Mouse (Mus musculus) liver, embryonic 15.5 days (tissue): ENCODE measurements around the gene Gm20388. TPM values are rescaled to one million over a fixed set of nuclear protein-coding genes. Genes with fewer than 3 reads are reported as not detected.

Source experiments
- ATAC-seq: fragments of 200-750 bp; cut with Nextera tagmentation; 2 replicates; pipeline ENCODE4 v1.8.0; 2017; ENCODE audit warnings: moderate number of reproducible peaks, mild to moderate bottlenecking, moderate library complexity; ENCODE audit not compliant: insufficient read depth
- H3K27ac ChIP-seq: fragments of 300-500 bp; sonication (generic); replicated peaks from 2 replicates; pipeline ENCODE4 v1.5.1; 2015; ENCODE audit warnings: mild to moderate bottlenecking, inconsistent platforms
- H3K27me3 ChIP-seq: fragments of 300-500 bp; sonication (generic); 2 replicates; pipeline ENCODE4 v1.6.1; 2015; ENCODE audit warnings: mild to moderate bottlenecking, inconsistent platforms
- H3K36me3 ChIP-seq: fragments of 300-500 bp; sonication (generic); replicated peaks from 2 replicates; pipeline ENCODE4 v1.6.1; 2015; ENCODE audit warnings: moderate library complexity, mild to moderate bottlenecking, inconsistent platforms
- H3K4me1 ChIP-seq: fragments of 300-500 bp; sonication (generic); replicated peaks from 2 replicates; pipeline ENCODE4 v1.6.1; 2015; ENCODE audit warnings: inconsistent platforms
- H3K4me2 ChIP-seq: fragments of 300-500 bp; sonication (generic); 2 replicates; pipeline ENCODE4 v1.6.1; 2015; ENCODE audit warnings: moderate library complexity, mild to moderate bottlenecking, inconsistent platforms
- H3K4me3 ChIP-seq: fragments of 300-500 bp; sonication (generic); replicated peaks from 2 replicates; pipeline ENCODE4 v1.5.1; 2015; ENCODE audit warnings: mild to moderate bottlenecking, inconsistent platforms
- H3K9ac ChIP-seq: fragments of 300-500 bp; sonication (generic); 2 replicates; pipeline ENCODE4 v1.6.1; 2015; ENCODE audit warnings: moderate library complexity, mild to moderate bottlenecking, inconsistent platforms
- H3K9me3 ChIP-seq: fragments of 300-500 bp; sonication (generic); replicated peaks from 2 replicates; pipeline ENCODE4 v1.6.1; 2016; ENCODE audit warnings: inconsistent platforms
- WGBS: fragments of 180-500 bp; shearing (Covaris S2); methylation state at CpG from one replicate; pipeline ENCODE4 v1.1.7; 2015; ENCODE audit warnings: mixed read lengths; ENCODE audit not compliant: insufficient replicate concordance; 5-methylcytosine and 5-hydroxymethylcytosine counted together
- polyA plus RNA-seq: library from polyadenylated mRNA; unstranded; fragments of >200 nt; fragmentation: Nextera tagmentation; extraction: Ambion mirVana; gene quantifications from 2 replicates; pipeline ENCODE4 v1.2.1, GENCODE M21; 2015

The Gm20388 gene
- polyA plus RNA-seq, 1 experiment from 2014 or later: not detected

GRCm38 (mm10) chr8:120575801-120576200 lies 665.2 kb downstream of the Gm20388 start:
- Histone ChIP-seq H3K4me1 (peaks cover 27% of the 10 kb centered on the region), H3K9ac (no peak overlapping the region), H3K36me3 (peaks cover 99% of the 10 kb centered on the region), H3K27me3 (no peaks in the 10 kb centered on the region), H3K9me3 (no peaks in the 10 kb centered on the region), H3K4me2 (no peak overlapping the region), H3K27ac (no peak overlapping the region), H3K4me3 (no peak overlapping the region)
- no peak for ATAC-seq
- 81% methylated on average over 9 of the region's 9 CpGs for WGBS

DNA sequence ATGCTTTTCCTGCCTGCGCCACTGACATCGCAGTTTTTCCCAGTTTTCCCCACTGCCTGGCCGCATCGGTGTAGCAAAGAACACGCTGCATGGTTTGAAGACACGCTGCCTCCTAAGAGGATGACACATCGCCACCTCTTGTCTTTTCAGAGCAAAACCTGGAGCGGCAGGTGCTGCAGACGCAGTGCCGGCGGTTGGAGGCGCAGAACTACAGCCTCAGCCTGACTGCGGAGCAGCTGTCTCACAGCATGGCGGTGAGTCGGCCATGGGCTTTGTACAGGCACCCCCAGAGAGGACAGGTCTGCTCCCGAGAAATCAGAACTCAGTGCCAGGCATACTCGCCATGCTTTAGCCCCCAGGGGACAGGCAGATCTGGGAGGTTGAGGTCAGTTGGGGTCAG lies 667.2 kb downstream of the Gm20388 start:
- Histone ChIP-seq H3K36me3 (peaks cover 94% of the 10 kb centered on the region), H3K9ac (no peak overlapping the region), H3K27ac (no peak overlapping the region), H3K27me3 (no peaks in the 10 kb centered on the region), H3K4me1 (peaks cover 22% of the 10 kb centered on the region), H3K4me2 (no peak overlapping the region), H3K4me3 (no peak overlapping the region), H3K9me3 (no peaks in the 10 kb centered on the region)
- no peak for ATAC-seq
- 94% methylated on average over 17 of the region's 17 CpGs for WGBS

- ATAC-seq: no peak
- no peak overlapping the region for H3K4me2 ChIP-seq
- H3K4me3 ChIP-seq: no peak overlapping the region
- H3K4me1 ChIP-seq: peaks cover 10% of the 10 kb centered on the region
- no peak overlapping the region for H3K9ac ChIP-seq
- peaks cover 87% of the 10 kb centered on the region for H3K36me3 ChIP-seq
- no peak overlapping the region for H3K27ac ChIP-seq
- H3K27me3 ChIP-seq: no peaks in the 10 kb centered on the region
- 85% methylated on average over 8 of the region's 8 CpGs for WGBS
- H3K9me3 ChIP-seq: no peaks in the 10 kb centered on the region
Measured at GRCm38 (mm10) chr8:120580336-120581000, 669.8 kb downstream of the Gm20388 start.

DNA sequence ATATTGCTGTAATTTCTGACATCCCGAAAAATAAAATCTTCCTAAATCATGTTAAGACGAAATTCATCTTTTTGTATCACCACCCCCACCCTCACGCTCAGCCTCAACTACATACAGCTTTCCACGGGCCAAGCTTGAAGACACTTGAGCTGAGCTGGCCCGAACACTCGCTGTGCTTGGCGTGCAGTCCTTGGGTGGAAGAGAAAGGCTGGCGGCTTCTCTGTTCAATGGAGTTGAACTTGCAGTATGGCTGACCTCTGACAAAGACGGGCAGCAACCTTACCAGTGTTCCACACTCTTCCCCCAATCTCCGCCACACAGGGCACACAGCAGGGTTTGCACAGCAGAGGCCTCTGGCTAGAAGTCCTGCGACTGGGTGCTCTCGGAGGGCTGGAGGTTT lies 670.7 kb downstream of the Gm20388 start:
- Histone ChIP-seq H3K4me1 (peaks cover 1% of the 10 kb centered on the region; the same call in 1 of the 2 replicates), H3K27ac (no peak overlapping the region), H3K27me3 (no peaks in the 10 kb centered on the region), H3K4me2 (no peak overlapping the region), H3K36me3 (peaks cover 85% of the 10 kb centered on the region), H3K4me3 (no peak overlapping the region), H3K9me3 (no peaks in the 10 kb centered on the region), H3K9ac (no peak overlapping the region)
- no peak for ATAC-seq
- WGBS: 84% methylated on average over 12 of the region's 12 CpGs

GRCm38 (mm10) chr8:120581811-120582210 lies 671.2 kb downstream of the Gm20388 start:
- H3K27ac ChIP-seq: no peak overlapping the region
- no peak overlapping the region for H3K9ac ChIP-seq
- peaks cover 80% of the 10 kb centered on the region for H3K36me3 ChIP-seq
- H3K27me3 ChIP-seq: no peaks in the 10 kb centered on the region
- peaks cover 1% of the 10 kb centered on the region for H3K4me1 ChIP-seq
- H3K9me3 ChIP-seq: no peaks in the 10 kb centered on the region
- no peak overlapping the region for H3K4me3 ChIP-seq
- 87% methylated on average over 8 of the region's 8 CpGs for WGBS
- no peak for ATAC-seq
- H3K4me2 ChIP-seq: no peak overlapping the region

- WGBS: 87% methylated on average over 10 of the region's 10 CpGs
- H3K4me1 ChIP-seq: peaks cover 30% of the 10 kb centered on the region
- no peak overlapping the region for H3K4me3 ChIP-seq
- H3K4me2 ChIP-seq: no peak overlapping the region
- H3K9me3 ChIP-seq: no peaks in the 10 kb centered on the region
- H3K36me3 ChIP-seq: peaks cover 44% of the 10 kb centered on the region
- H3K27ac ChIP-seq: no peak overlapping the region
- no peaks in the 10 kb centered on the region for H3K27me3 ChIP-seq
- no peak for ATAC-seq
- H3K9ac ChIP-seq: no peak overlapping the region
Measured at GRCm38 (mm10) chr8:120585521-120585920, 674.9 kb downstream of the Gm20388 start.

- Histone ChIP-seq H3K9ac (peak within 1 kb of the TSS; percentile 83), H3K27ac (peak within 1 kb of the TSS; percentile 72), H3K4me1 (peaks cover 33% of the 10 kb centered on the region), H3K27me3 (no peaks in the 10 kb centered on the region), H3K4me3 (peak within 1 kb of the TSS; percentile 77), H3K36me3 (peaks cover 18% of the 10 kb centered on the region), H3K4me2 (peak within 1 kb of the TSS; percentile 98), H3K9me3 (no peaks in the 10 kb centered on the region)
- ATAC-seq: peak; percentile 96
- under 1% methylated on average over 67 of the region's 67 CpGs for WGBS
Measured at GRCm38 (mm10) chr8:120588908-120589771, 678.5 kb downstream of the Gm20388 start, which contains the start of gene Gins2. TSS of gene Gins2 (minus strand) at chr8:120589304.

DNA sequence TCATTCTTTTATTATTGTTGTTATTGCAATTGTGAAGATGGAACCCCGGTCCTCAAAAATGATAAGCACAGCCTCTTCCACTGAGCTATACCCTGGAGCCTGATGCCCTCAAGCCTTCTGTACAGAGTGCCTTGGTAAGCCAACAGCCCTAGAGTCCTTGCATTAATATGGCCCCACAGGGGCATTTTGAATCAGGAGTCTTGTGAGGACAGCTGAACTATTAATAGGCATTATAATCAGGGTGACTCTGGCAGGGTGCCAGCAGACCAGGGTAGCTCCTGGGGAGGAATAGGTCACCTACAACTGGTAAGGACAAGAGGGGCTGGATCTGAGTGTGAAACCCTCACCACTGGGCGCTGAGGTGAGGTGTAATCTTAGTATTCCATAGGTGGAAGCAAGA lies 679.3 kb downstream of the Gm20388 start:
- H3K27me3 ChIP-seq: no peaks in the 10 kb centered on the region
- H3K4me2 ChIP-seq: peak overlapping the region; percentile 98
- H3K27ac ChIP-seq: peak overlapping the region; percentile 35; the same call in 1 of the 2 replicates
- ATAC-seq: no peak
- peak overlapping the region; percentile 77 for H3K4me3 ChIP-seq
- no peaks in the 10 kb centered on the region for H3K9me3 ChIP-seq
- peaks cover 33% of the 10 kb centered on the region for H3K4me1 ChIP-seq
- H3K9ac ChIP-seq: peak overlapping the region; percentile 45
- H3K36me3 ChIP-seq: peaks cover 12% of the 10 kb centered on the region
- 46% methylated on average over 2 of the region's 2 CpGs for WGBS

DNA sequence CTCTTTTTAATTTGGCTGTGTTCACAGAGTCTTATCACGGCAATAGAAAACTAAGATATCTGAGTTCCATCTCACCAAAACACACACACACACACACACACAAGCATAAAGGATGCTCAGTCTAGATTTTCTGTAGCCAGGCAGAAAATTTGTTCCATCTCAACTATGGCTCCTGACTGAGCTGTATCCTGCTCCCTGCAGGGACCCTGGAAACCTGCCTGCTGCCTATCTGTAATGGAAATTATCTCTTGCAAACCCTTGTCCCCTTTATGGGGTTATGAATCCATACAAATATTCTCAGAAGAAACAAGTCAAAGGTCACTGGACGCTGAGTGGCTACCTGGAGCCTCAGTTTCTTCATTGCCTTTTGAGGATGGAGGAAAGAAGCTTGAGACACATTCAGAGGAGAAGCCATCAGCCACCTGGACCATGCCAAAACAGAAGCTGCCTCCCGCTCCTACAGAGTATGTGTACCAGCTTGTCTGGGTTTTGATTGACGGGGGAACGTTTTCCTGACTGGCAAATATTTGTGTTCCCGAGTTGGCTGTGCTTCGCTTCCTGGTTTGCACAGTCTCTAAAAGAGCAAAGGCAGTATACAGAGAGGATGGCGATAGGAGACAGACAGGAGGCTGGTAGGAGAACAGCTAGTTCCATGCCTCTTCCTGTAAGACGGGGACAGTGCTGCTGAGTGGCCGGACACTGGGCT lies 681.1 kb downstream of the Gm20388 start:
- Histone ChIP-seq H3K9me3 (no peaks in the 10 kb centered on the region), H3K4me3 (no peak overlapping the region), H3K27ac (0 out of 2 replicates have a peak overlapping the region, but pooled peaks have one; percentile 29), H3K4me1 (peaks cover 32% of the 10 kb centered on the region), H3K27me3 (no peaks in the 10 kb centered on the region), H3K36me3 (no peaks in the 10 kb centered on the region; the same call in none of the 2 replicates), H3K9ac (no peak overlapping the region), H3K4me2 (0 out of 2 replicates have a peak overlapping the region, but pooled peaks have one; percentile 1)
- ATAC-seq: no peak
- WGBS: 50% methylated on average over 10 of the region's 10 CpGs

- H3K9me3 ChIP-seq: no peaks in the 10 kb centered on the region
- H3K27me3 ChIP-seq: peaks cover 6% of the 10 kb centered on the region; the same call in 1 of the 2 replicates
- no peak overlapping the region for H3K27ac ChIP-seq
- no peaks in the 10 kb centered on the region for H3K36me3 ChIP-seq
- ATAC-seq: no peak
- peaks cover 13% of the 10 kb centered on the region for H3K4me1 ChIP-seq
- no peak overlapping the region for H3K9ac ChIP-seq
- no peak overlapping the region for H3K4me2 ChIP-seq
- H3K4me3 ChIP-seq: no peak overlapping the region
- 79% methylated on average over 5 of the region's 5 CpGs for whole genome bisulfite sequencing
Measured at GRCm38 (mm10) chr8:120594571-120594970, 683.9 kb downstream of the Gm20388 start.

GRCm38 (mm10) chr8:120595963-120596362 lies 685.3 kb downstream of the Gm20388 start:
- peaks cover 6% of the 10 kb centered on the region; the same call in 1 of the 2 replicates for H3K27me3 ChIP-seq
- no peak for ATAC-seq
- no peak overlapping the region for H3K4me2 ChIP-seq
- H3K4me3 ChIP-seq: no peak overlapping the region
- 12% methylated on average over 5 of the region's 5 CpGs for WGBS
- H3K27ac ChIP-seq: no peak overlapping the region
- no peaks in the 10 kb centered on the region for H3K36me3 ChIP-seq
- no peak overlapping the region for H3K9ac ChIP-seq
- no peaks in the 10 kb centered on the region for H3K9me3 ChIP-seq
- H3K4me1 ChIP-seq: peaks cover 6% of the 10 kb centered on the region; the same call in 1 of the 2 replicates
